Mouse (Mus musculus): ENCODE data around the gene Brap. TPM values are rescaled to one million over a fixed set of nuclear protein-coding genes. Genes with fewer than 3 reads are reported as not detected.
"Not testable (repeated sequence)": the region's sequence is repeated elsewhere in the genome, so short reads cannot be mapped to it uniquely, and the experiment has no call there.

Brap gene
- total and polyA plus RNA-seq, 3 experiments = 40.3 to 176 (median 42.4) TPM

- Histone ChIP-seq H3K27ac (ENCODE audit: control insufficient read depth, low read depth, low read length) (no peak overlapping the region), H3K27me3 (ENCODE audit: control insufficient read depth in 1 of 2, insufficient read depth in 2 of 2, low read length in 2 of 2) (no peaks in the 10 kb centered on the region), H3K4me3 (ENCODE audit: control insufficient read depth in 1 of 2, insufficient read depth in 1 of 2, low read depth in 2 of 2, low read length in 2 of 2) (no peak overlapping the region), H3K9me3 (replicated peaks; ENCODE audit: insufficient read depth, low read length) (no peaks in the 10 kb centered on the region), H3K79me2 (ENCODE audit: control insufficient read depth, insufficient read depth, low read length, poor library complexity) (no peaks in the 10 kb centered on the region), H3K4me1 (ENCODE audit: control insufficient read depth in 1 of 2, insufficient read depth in 2 of 2, low read length in 2 of 2) (no peaks in the 10 kb centered on the region), H3K9ac (ENCODE audit: control insufficient read depth, low read depth, low read length, poor library complexity, severe bottlenecking) (no peak overlapping the region), H3K36me3 (ENCODE audit: control insufficient read depth in 1 of 2, insufficient read depth in 2 of 2, low read length in 2 of 2) (no peaks in the 10 kb centered on the region)
- TF ChIP-seq MEF2A (IDR thresholded peaks at IDR 0.05; ENCODE audit: extremely low read depth, insufficient replicate concordance, low read depth, low read length, poor library complexity, severe bottlenecking) (no peak), E2F4 (IDR thresholded peaks at IDR 0.05; ENCODE audit: borderline replicate concordance, low read depth, low read length) (no peak), MXI1 (IDR thresholded peaks at IDR 0.05; ENCODE audit: low read depth, low read length) (no peak), ETS1 (IDR thresholded peaks at IDR 0.05; ENCODE audit: low read depth, low read length) (no peak), POLR2AphosphoS2 (IDR thresholded peaks at IDR 0.05; ENCODE audit: low read length) (no peak), GABPA (IDR thresholded peaks at IDR 0.05; ENCODE audit: low read depth, low read length) (no peak), CHD2 (IDR thresholded peaks at IDR 0.05; ENCODE audit: low read length) (no peak), TAL1 (IDR thresholded peaks at IDR 0.05; ENCODE audit: low read length) (no peak), RAD21 (IDR thresholded peaks at IDR 0.05; ENCODE audit: low read depth, low read length) (no peak), TBP (IDR thresholded peaks at IDR 0.05; ENCODE audit: low read depth, low read length) (no peak), ELF1 (IDR thresholded peaks at IDR 0.05; ENCODE audit: low read depth, low read length) (no peak)
- no peak for DNase-seq (ENCODE audit: low read depth, low spot score)
Measured at GRCm38 (mm10) chr5:121639601-121640000, 20.8 kb upstream of the Brap start.

GRCm38 (mm10) chr5:121649134-121649533, 11.2 kb upstream of the Brap start:
- Histone ChIP-seq H3K9me3 (replicated peaks; ENCODE audit: insufficient read depth, low read length) (no peaks in the 10 kb centered on the region), H3K4me1 (ENCODE audit: control insufficient read depth in 1 of 2, insufficient read depth in 2 of 2, low read length in 2 of 2) (no peaks in the 10 kb centered on the region), H3K9ac (ENCODE audit: control insufficient read depth, low read depth, low read length, poor library complexity, severe bottlenecking) (no peak overlapping the region), H3K27ac (ENCODE audit: control insufficient read depth, low read depth, low read length) (no peak overlapping the region), H3K4me3 (ENCODE audit: control insufficient read depth in 1 of 2, insufficient read depth in 1 of 2, low read depth in 2 of 2, low read length in 2 of 2) (no peak overlapping the region), H3K27me3 (ENCODE audit: control insufficient read depth in 1 of 2, insufficient read depth in 2 of 2, low read length in 2 of 2) (no peaks in the 10 kb centered on the region), H3K36me3 (ENCODE audit: control insufficient read depth in 1 of 2, insufficient read depth in 2 of 2, low read length in 2 of 2) (no peaks in the 10 kb centered on the region), H3K79me2 (ENCODE audit: control insufficient read depth, insufficient read depth, low read length, poor library complexity) (no peaks in the 10 kb centered on the region)
- no peak for DNase-seq (ENCODE audit: low read depth, low spot score)
- TF ChIP-seq ETS1 (IDR thresholded peaks at IDR 0.05; ENCODE audit: low read depth, low read length) = no peak
- TF ChIP-seq NRF1 (IDR thresholded peaks at IDR 0.05; ENCODE audit: insufficient read depth, low read depth, low read length, poor library complexity, severe bottlenecking) = no peak
- TF ChIP-seq UBTF (IDR thresholded peaks at IDR 0.05; ENCODE audit: borderline replicate concordance, insufficient read depth, low read depth, low read length) = no peak
- TF ChIP-seq MYB (IDR thresholded peaks at IDR 0.05; ENCODE audit: low read depth, low read length) = no peak

GRCm38 (mm10) chr5:121654526-121654925, 5.8 kb upstream of the Brap start:
- H3K79me2 ChIP-seq (ENCODE audit: control insufficient read depth, insufficient read depth, low read length, poor library complexity) = no peaks in the 10 kb centered on the region

GRCm38 (mm10) chr5:121656866-121657265, 3.5 kb upstream of the Brap start:
- not testable (repeated sequence) for DNase-seq (ENCODE audit: low read depth, low spot score); H3K4me3 ChIP-seq (ENCODE audit: control insufficient read depth in 1 of 2, insufficient read depth in 1 of 2, low read depth in 2 of 2, low read length in 2 of 2); H3K27me3 ChIP-seq (ENCODE audit: control insufficient read depth in 1 of 2, insufficient read depth in 2 of 2, low read length in 2 of 2); H3K9me3 ChIP-seq (replicated peaks; ENCODE audit: insufficient read depth, low read length); H3K27ac ChIP-seq (ENCODE audit: control insufficient read depth, low read depth, low read length); H3K4me1 ChIP-seq (ENCODE audit: control insufficient read depth in 1 of 2, insufficient read depth in 2 of 2, low read length in 2 of 2); H3K9ac ChIP-seq (ENCODE audit: control insufficient read depth, low read depth, low read length, poor library complexity, severe bottlenecking)
- Histone ChIP-seq H3K79me2 (ENCODE audit: control insufficient read depth, insufficient read depth, low read length, poor library complexity) (peaks cover 13% of the 10 kb centered on the region), H3K36me3 (ENCODE audit: control insufficient read depth in 1 of 2, insufficient read depth in 2 of 2, low read length in 2 of 2) (peaks cover 0 to 11% of the 10 kb centered on the region in 2 experiments; a peak in 2 of 4 replicates)

More at GRCm38 (mm10) chr5:121654526-121654925, 5.8 kb upstream of the Brap start:
- Histone ChIP-seq H3K36me3 (ENCODE audit: control insufficient read depth in 1 of 2, insufficient read depth in 2 of 2, low read length in 2 of 2) (peaks cover 0 to 2% of the 10 kb centered on the region in 2 experiments; a peak in 2 of 4 replicates), H3K4me1 (ENCODE audit: control insufficient read depth in 1 of 2, insufficient read depth in 2 of 2, low read length in 2 of 2) (no peaks in the 10 kb centered on the region; a peak in 1 of 4 replicates), H3K4me3 (ENCODE audit: control insufficient read depth in 1 of 2, insufficient read depth in 1 of 2, low read depth in 2 of 2, low read length in 2 of 2) (no peak overlapping the region), H3K27ac (ENCODE audit: control insufficient read depth, low read depth, low read length) (no peak overlapping the region), H3K9me3 (replicated peaks; ENCODE audit: insufficient read depth, low read length) (no peaks in the 10 kb centered on the region), H3K27me3 (ENCODE audit: control insufficient read depth in 1 of 2, insufficient read depth in 2 of 2, low read length in 2 of 2) (no peaks in the 10 kb centered on the region), H3K9ac (ENCODE audit: control insufficient read depth, low read depth, low read length, poor library complexity, severe bottlenecking) (no peak overlapping the region)
- DNase-seq (ENCODE audit: low read depth, low spot score) = no peak
- TF ChIP-seq MYB (IDR thresholded peaks at IDR 0.05; ENCODE audit: low read depth, low read length) = no peak
- no peak for TF ChIP-seq SIN3A (IDR thresholded peaks at IDR 0.05; ENCODE audit: low read length)
- TF ChIP-seq ZC3H11A (IDR thresholded peaks at IDR 0.05; ENCODE audit: low read depth, low read length) = no peak
- TF ChIP-seq POLR2AphosphoS5 (IDR thresholded peaks at IDR 0.05; ENCODE audit: borderline replicate concordance, low read depth, low read length) = no peak
- no peak for TF ChIP-seq ETS1 (IDR thresholded peaks at IDR 0.05; ENCODE audit: low read depth, low read length)
- TF ChIP-seq RCOR1 (IDR thresholded peaks at IDR 0.05; ENCODE audit: low read depth, low read length) = no peak
- no peak for TF ChIP-seq MAFK (IDR thresholded peaks at IDR 0.05; ENCODE audit: borderline replicate concordance, low read depth, low read length)
- TF ChIP-seq TCF12 (IDR thresholded peaks at IDR 0.05; ENCODE audit: low read depth, low read length) = no peak
- TF ChIP-seq NRF1 (IDR thresholded peaks at IDR 0.05; ENCODE audit: insufficient read depth, low read depth, low read length, poor library complexity, severe bottlenecking) = no peak

Data from MEL (cell line).